Mouse (Mus musculus) fat pad, adult 2 months (tissue): ENCODE data around the gene Nfib.

ENCODE experiments used
- DNase-seq: peaks from one replicate; pipeline ENCODE4 v3.0.0-alpha.2; 2011; ENCODE audit warnings: low read depth, low spot score; ENCODE audit errors: extremely low read depth

Nfib gene

DNA sequence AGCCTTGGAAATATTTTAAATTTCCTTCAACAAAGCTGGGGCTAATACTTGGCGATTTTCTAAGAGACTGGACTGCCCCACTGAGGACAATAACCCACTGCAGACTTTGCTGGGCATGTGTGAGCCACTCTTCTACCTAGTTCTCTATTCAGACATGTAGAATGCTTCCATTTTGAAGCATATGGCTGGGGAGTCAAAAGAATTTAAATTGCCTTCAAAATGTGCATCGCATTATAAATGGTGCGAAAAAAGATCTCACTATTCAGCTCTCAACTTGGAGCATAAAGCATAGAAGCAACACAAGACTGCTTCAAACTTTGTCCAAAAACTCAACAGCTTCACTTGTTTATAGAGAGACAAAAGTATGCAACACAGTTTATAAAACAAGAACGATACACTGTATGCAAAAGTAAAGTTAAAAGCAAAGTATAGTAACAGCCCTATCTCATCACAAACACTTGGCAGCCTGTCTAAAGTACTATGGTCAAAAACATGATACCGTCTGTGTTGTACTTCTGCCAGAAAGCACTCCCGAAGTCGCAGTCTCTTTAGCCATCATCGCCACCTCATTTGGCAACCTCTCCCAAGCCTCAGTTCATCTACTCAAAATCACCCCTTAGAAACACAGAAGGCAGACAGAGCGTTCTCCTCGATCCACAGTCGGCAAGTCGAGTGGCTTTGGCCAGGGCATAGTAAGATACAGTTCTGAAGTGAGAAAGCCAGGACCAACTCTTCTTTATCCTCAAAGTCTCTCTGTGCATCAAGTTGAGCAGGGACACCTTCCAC, 267.8 kb downstream of the Nfib start:
- DNase-seq = no peak

DNA sequence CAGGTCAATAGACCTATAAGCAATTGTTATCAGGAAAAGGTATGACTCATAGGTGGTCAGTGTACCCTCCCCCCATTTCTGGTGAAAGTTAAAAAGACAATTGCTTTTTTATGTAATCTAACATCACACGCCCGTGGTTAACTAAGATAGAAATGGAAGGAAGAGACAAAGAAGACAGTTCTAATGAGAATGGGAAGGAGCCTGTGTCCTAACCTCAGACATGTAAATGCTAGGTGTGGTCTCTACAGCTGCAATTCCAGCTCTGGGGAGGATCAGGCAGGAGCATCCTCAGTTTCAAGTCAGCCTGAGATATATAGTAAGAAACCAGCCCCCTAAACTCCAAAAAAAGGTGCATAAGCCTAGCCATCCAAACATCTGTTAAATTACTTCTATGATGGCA, 268.9 kb downstream of the Nfib start:
- no peak for DNase-seq

DNA sequence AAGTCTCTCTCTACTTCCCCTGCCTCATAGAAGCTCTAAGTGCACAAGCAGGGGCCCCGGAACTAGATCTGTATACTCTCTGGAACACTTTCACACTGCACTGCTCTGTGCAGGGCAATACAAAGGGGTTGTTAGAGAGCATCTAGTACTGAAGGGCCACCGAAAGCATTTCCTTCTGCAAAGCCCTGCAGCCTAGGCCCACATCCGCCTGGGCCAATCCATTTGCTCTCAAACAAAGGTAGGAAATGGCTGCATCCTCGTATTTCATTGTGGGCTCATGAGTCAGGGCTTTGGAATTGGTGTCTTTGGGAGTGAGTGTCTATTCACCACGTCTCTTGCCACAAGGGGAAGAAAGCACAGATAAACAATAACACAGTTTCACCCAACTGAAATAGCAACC, 269.8 kb downstream of the Nfib start:
- no peak for DNase-seq

DNA sequence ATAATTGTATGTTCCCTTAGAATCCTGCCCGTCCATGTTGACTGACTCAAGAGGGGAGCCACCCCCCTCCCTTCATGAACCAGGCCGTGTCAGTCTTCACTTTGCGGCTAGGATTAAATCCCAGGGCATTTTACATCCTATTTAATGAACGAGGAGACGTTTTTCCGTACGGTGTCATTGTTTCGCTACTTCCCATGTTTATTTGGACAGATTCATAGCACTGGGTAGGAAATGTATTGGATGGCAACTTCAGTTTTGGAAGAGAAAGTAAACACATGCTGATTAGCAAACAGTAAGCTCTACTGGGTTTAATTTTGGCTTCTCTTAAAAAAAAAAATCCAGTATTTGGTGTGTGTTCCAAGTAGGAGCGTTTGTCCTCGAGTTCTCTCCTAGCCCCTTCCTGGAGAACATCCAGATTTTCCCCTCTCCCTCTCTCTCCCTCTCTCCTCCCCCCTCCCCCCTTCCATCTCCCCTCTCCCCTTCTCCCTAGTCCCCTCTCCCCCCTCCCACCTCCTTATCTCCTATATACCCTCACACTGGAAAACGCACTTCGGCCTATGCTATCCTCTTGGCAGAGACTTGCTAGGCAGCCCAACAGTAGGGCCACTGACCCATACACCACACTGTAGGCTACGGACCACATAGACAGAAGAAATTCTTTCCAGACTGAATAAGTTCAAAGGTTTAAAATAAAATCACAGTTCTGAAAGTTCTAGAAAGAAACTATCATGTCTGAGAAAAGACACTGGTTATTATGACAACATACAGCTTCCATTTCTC, 271.4 kb downstream of the Nfib start:
- no peak for DNase-seq

DNA sequence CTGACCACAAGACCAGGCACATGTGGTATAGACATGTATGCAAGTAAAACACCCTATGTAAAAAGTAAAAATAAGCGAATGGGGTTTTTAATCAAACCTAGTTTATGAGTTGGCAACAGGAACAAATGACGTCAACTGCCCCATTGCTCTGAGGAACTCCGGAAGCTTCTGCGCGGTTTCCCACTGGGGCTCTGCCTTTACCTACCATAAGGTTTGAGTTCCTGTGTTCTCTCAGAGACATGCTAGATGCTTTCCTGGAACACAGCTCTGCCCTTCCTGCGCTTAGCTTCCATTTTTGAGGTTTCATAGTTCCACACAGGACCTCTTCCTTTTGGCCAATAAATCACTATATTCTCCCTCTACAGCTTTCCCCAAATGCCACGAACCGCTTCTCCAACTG, 273.7 kb downstream of the Nfib start:
- no peak for DNase-seq

DNA sequence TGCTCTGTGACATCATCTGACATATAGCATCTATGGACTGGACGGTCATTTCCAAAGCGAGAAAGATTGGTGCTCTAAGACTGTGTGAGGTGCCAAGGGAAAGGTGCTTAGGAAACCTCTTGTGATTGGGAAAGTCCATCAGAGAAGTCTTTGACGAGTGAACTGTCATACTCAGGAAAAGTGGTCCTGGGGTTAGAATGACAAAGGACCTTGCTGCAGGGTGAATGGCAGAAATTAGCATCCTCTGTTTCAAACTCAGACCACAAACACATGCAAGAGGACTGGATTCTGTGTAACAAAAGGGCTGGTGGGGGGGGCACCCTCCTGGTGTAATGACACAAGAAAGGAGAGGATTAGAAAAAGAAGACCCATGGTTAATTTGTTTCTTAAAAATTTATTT, 274.7 kb downstream of the Nfib start:
- no peak for DNase-seq

DNA sequence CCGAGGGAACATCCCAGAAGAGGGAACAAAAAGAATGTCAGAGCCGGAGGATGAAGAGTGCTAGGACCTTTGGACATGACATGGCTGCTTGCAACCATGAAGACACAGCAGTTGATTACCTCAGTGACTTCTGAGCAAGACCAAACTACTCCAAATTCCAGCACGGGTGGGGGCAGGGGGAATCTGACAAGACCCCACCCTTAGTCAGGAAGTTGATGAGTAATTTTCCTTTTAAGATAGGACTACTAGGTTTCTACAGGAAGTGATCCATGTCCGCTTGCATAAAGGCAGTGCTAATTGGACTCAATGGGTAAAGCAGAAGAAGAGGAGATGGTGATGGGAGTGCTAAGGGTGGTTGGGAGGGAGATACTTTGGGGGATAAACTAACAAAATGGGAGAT, 279.3 kb downstream of the Nfib start:
- no peak for DNase-seq

DNA sequence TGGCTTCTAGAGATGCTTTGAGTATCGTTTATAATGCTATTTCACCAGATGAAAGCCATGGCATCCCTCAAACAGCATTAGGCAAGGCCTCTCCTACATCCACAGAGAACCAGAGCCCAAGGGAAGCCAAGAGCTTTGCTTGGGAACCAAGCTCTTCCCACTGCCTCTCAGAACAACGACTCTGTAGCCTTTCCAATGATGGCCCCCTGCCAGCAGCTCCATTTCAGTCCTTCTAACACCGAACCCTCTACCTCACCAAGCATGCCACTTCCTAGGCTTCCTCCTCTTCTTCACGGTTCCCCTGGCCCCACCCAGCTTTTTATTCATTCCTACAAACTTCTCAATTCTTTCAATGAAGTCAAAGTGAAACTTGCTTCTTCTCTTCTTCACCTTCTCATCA, 287.3 kb downstream of the Nfib start:
- DNase-seq = no peak

DNA sequence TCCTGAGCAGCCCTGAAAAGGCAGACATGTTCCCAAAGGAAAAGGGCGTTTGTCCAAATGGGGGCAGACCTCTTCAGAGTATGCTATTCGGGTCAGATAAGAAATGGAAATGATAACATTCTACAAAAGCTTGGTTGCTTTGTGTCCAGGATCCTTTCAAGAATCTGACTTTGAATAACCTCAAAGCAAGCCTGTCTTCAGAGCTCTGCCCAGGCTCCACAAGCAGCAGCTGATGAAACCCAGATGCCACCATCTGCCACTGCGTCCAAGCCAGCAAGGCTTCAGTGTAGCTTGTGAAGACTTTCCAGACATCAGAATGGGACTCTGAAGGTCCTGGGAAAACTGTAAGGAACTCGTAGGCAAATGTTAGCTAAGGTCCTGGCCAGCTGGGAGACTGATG, 289.7 kb downstream of the Nfib start:
- no peak for DNase-seq

DNA sequence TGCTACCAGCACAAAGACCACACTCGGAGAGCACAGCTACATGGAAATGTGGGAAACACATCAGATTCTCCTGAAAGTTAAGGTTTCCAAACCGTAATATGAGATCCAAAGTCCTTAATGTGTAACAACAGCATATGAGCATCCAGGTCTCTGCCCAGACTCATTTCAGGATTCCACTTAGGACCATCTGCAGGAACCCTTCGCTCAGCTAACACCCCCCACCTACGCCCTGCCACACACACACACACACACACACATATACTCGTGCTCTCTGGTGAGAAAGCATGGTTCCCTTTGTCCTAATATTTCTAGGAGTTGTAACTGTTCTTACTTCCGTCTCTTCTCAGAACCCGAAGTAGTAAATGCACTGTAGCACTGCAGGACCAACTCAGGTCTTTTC, 292.9 kb downstream of the Nfib start:
- DNase-seq = no peak

DNA sequence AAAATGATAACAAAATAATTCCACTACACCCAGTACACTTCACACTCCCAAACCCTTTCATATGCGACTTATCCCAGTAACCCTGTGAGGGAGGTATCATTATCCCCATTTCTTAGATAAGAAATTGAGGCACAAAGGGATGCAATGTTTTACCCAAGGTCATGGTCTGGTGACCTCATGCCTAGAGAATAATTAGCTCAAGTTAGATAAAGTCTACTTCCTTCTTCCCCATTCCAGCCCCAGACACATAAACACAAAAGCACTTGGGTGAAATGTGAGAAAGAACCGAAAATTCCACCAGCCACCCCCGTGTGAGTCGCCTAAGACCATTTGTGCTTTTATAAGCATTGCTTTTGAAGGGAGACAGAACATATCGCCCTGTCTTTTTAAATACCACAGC, 293.6 kb downstream of the Nfib start:
- DNase-seq = no peak

DNA sequence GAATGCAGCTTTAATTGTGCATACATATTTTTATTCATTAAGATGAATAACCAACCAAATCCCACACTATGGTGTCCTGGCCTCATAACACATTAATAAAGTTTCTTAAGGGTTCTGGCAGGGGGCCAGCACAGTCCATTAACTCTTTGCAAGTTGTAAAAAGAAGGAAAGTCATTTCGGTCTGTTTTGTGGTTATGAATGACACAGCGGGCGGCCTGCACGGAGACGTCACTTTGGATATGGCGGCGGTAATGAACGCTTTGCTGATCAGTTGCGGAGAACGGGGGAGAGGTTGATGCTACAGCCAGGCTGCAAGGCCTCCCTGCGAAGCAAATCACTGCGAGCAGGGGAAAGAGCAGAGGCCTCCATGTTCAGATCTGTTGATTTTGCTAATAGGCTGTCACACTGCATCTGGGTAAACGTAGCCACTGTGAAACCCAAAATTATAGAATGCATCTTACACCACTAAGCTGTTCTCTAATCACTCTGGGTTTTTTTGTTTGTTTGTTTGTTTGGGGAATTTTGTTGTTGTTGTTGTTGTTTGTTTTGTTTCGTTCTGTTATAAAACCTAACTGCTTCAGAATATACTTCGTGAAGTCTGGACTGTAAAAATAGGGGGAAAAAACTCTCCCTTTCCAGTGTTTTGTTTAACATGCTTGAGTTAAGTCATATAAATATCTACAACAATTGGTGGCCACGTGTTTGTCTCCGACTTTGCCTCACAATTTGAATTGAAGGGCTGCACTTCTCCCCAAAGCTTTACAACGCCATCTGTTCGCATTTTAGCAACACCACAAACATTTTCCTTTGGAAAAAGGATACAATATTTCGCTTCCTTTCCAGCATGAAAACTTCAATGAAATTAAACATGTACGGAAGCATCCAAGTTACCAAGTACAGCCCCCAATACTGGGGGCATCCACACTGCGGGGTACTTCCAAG, 296.8 kb downstream of the Nfib start:
- no peak for DNase-seq

DNA sequence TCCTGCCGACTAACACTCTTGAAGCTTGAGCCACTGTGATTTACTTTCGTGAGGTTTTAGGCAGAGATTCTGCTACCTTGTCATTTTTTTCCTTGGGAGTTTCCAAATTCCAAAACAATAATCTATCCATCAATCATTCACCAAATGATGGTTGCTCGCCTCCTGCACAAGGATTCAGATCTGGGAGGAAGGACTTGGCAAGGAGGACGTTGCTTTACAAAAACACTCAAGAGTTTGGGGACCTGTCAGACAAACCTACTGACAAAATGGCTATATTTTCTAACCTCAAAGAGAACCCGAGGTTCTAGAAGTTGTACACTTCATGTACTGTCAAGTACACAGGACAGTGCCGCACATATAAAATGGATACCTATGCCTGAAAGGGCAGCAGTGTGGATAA, 299.0 kb downstream of the Nfib start:
- no peak for DNase-seq

DNA sequence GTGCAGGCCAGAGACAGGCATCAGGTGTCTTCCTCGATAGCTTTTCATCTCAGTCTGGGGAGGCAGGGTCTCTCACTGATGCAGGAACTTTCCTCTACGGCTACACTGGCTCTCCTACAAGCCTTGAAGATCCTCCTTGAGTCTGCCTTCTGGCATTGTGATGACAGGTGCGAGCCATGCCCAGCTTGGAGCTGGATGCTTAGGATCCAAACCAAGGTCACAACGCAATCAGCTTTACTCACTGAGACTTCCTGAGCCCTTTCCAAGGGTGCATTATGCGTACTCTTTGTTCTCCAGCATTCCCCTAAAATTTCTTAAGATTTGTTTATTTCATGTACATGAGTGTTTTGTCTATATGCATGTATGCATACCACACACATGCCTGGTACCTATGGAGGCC, 299.8 kb downstream of the Nfib start:
- no peak for DNase-seq

DNA sequence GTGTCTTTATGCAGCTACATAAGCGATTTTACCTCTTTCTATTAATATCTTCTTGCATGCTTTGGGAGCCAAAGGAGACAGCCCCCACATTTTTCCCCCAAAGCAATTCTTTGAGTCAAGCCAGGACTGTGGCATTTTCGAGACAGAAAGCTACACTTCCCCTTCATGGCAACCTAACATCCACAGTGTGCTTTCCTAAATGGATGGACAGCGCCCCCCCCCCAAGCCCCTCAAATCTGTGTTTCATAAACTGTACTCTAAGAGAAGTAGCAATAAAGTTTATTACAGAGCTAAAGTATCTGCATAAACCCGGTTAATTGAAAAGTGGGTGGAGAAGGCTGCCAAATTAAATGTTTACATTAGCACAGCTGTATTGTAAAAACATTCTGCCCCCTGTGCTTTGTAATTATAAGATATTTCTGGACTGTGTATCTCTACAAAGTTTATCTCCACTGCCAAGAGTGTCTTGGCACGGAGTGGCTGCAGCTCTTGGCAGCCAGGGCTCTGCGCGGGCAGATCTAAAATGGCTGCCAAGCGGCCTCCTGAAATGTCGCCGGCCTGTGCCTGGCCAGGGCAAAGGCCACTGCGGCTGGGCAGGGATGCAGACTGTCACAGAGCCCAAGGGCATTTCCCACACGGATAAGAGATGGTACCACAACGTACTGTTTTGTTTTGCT, 301.4 kb downstream of the Nfib start:
- no peak for DNase-seq

DNA sequence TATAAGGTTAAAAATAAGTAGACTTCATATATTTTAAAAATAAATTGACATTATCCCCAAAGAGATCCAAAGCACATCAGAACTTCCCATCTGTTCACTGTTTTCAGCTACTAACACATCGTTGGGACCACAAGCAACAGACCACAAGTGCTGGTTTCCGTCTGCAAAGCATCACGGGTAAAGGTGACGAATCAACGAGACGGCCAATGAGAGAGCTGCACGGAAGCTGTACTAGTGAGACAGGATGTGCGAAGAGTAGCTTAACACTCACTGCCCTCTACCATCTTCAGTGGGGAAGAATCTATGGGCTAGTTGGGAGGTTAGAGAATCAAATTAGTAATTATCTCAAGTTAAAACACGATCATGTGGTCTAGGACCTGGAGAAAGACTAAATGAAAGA, 302.9 kb downstream of the Nfib start:
- DNase-seq = no peak

DNA sequence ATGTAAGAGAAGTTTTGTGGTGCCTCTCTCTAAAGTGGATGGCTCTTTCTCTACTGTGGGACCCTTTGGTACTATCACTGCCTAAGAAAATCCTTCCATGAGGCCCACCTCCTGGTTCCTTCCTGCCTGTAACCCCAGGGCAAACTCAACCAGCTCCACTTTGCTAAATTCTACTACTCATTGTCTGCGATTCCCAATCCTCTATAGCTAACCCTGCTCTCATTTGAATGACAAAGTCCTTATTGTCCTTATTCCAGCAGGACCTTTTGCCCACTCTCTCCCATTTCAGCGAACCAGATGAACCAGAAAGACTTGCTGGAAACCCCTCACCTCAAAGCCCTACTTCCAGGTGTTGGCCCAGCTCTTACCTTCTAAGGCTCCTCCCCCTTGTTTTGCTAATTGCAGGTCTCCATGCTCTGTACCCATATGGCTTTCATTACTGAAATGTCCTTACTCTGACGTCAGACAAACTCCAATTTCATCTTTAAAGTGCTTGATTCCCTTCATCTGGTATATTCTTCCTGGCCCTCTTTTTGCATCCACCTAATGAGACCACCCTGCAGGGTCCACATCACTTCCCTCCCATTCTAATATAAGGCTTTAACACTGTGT, 304.0 kb downstream of the Nfib start:
- DNase-seq = no peak

DNA sequence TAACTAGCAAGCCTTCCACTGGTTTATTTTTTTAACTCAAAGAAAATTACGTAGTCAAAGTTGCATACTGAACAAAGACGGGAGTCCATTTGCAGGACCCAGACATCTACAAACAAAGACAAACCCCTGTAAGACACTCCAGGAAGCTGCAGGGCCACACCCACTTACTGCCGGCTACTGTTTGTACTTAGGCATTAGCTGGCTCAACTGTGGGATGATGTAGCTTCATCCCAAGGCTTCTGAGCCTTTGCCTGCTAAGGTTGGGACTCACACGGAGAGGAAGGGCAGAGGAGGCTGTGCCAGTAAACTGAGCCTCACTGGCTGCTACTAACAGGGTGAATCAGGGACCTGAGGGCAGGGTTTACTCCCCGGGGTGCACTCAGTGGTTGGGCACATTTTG, 305.0 kb downstream of the Nfib start:
- DNase-seq = no peak

DNA sequence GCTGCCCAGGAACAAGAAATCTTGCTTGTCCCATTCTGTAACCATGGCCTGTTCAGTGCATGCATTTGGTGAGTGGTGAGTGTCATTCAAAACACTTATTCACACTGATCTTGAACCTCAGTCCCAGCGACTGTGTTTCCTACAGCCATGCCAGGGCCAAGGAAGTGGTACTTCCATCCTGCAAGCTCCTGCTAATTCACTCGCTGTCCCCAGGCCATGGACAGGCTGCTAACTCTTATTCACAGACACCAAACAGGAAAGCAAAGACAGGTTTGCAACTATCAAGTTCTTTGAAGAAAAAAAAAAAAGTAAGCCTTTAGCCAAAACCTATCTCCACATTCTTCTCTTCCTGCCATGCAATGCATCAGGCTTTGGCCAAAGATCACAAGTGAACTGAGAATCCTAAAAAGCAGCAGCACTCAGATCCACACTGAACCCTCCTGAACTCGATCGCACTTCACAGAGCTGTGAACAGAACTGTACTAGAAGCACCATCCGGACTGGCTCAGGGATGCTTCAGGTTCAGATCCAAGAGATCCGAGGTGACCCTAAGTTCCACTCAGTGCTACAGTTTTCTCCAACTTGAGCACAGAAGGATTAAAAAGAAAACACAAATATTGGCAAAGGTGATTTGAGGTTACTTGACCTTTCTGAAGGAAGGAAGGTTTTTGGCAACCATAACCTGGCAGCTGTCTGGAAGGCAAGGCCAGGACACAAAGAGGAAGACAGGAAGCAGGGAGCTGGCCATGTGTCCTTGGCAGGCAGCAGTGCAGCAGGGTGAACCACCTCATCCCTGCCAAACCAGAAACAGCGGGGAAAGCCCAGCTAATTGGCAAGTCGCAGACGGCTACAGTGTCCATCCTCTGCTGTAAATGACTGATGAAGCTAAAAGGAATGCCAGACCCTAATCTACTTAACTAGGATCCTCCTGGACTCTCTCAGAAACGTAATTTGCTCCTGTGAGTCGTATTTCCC, 305.9 kb downstream of the Nfib start:
- no peak for DNase-seq
